Mouse (Mus musculus): ENCODE data around the gene Sipa1l1.

DNA sequence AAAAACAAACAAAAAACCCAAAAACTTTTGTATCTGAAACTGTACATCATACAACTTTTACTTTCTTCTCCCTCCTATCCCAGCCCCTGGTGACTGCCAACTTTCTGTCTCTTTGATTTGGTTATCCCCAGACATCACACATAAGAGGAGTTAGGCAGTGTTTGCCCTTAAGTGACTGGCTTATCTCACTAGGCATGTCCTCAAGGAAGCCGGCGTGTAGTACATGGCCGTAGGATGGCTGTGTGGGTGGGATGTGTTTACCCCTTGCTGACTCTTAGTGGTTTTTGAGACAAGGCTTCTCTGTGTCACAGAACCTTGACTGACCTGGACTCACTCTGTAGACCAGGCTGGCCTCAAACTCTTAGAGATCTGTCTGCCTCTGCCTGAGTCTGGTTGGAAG, 6.6 kb downstream of the Sipa1l1 start:
- no peak for TF ChIP-seq CTCF (IDR thresholded peaks at IDR 0.05; ENCODE audit: low read depth)
- no peak for TF ChIP-seq EP300 (IDR thresholded peaks at IDR 0.05; ENCODE audit: low read depth)
